Mouse (Mus musculus) G1E (cell line): ENCODE data around the gene Nkx2-5.

Source experiments
- GATA1 ChIP-seq: IDR thresholded peaks from 2 replicates; pipeline ENCODE4 v1.6.1; 2012; ENCODE audit warnings: borderline replicate concordance, low read length, inconsistent platforms, mixed read lengths
- POLR2AphosphoS5 ChIP-seq: IDR thresholded peaks from 2 replicates; pipeline ENCODE4 v1.6.1; 2012; ENCODE audit warnings: low read depth, low read length, inconsistent platforms; ENCODE audit not compliant: insufficient replicate concordance

DNA sequence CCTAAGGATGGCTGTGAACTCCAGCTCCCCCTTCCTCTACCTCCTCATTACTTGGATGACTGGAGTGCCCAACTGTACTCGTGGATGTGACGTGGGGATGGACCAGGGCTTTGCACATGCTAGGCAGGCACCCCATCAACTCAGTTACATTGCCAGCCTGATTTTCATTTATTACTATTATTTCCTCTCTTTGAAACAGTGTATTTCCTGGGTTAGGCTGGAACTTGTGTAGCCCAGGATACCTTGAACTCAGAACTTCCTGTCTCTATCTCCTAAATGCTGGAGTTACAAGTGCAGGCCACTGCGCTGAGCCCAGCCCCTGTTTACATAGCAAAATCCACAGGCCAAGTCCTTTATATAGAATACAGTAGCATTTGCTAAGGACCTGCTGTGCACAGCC, 41.9 kb downstream of the Nkx2-5 start:
- TF ChIP-seq GATA1 (no peak), POLR2AphosphoS5 (no peak)
